Mouse (Mus musculus) hindbrain, embryonic 15.5 days (tissue): Measurements from ENCODE around the gene Tns4. TPM values are rescaled to one million over a fixed set of nuclear protein-coding genes. Genes with fewer than 3 reads are reported as not detected.

Experiments
- ATAC-seq: fragments of 200-750 bp; cut with Nextera tagmentation; 2 replicates; pipeline ENCODE4 v1.8.0; 2017; ENCODE audit warnings: low read depth, moderate number of reproducible peaks, moderate TSS enrichment; ENCODE audit not compliant: low FRiP score
- H3K27ac ChIP-seq: fragments of 300-500 bp; sonication (generic); replicated peaks from 2 replicates; pipeline ENCODE4 v1.5.1; 2015; ENCODE audit warnings: mild to moderate bottlenecking, inconsistent platforms
- H3K27me3 ChIP-seq: fragments of 300-500 bp; sonication (generic); 2 replicates; pipeline ENCODE4 v1.6.1; 2015; ENCODE audit warnings: control low read depth, inconsistent platforms
- H3K36me3 ChIP-seq: fragments of 300-500 bp; sonication (generic); 2 replicates; pipeline ENCODE4 v1.6.1; 2015; ENCODE audit warnings: control low read depth, inconsistent platforms
- H3K4me1 ChIP-seq: fragments of 300-500 bp; sonication (generic); replicated peaks from 2 replicates; pipeline ENCODE4 v1.6.1; 2015; ENCODE audit warnings: control low read depth, inconsistent platforms
- H3K4me2 ChIP-seq: fragments of 300-500 bp; sonication (generic); 2 replicates; pipeline ENCODE4 v1.6.1; 2015; ENCODE audit warnings: moderate library complexity, mild to moderate bottlenecking, inconsistent platforms
- H3K4me3 ChIP-seq: fragments of 300-500 bp; sonication (generic); 2 replicates; pipeline ENCODE4 v1.5.1; 2015; ENCODE audit warnings: mild to moderate bottlenecking, inconsistent platforms
- H3K9ac ChIP-seq: fragments of 300-500 bp; sonication (generic); 2 replicates; pipeline ENCODE4 v1.6.1; 2015; ENCODE audit warnings: inconsistent platforms
- H3K9me3 ChIP-seq: fragments of 300-500 bp; sonication (generic); 2 replicates; pipeline ENCODE4 v1.6.1; 2016; ENCODE audit warnings: control low read depth, inconsistent platforms
- WGBS: fragments of 180-500 bp; shearing (Covaris S2); methylation state at CpG from one replicate; pipeline ENCODE4 v1.1.7; 2015; 5-methylcytosine and 5-hydroxymethylcytosine counted together
- polyA plus RNA-seq: library from polyadenylated mRNA; unstranded; fragments of >200 nt; fragmentation: Nextera tagmentation; extraction: Ambion mirVana; gene quantifications from 2 replicates; pipeline ENCODE4 v1.2.1, GENCODE M21; 2015

Tns4 gene
- polyA plus RNA-seq, 1 experiment from 2014 or later: 0.08 TPM

DNA sequence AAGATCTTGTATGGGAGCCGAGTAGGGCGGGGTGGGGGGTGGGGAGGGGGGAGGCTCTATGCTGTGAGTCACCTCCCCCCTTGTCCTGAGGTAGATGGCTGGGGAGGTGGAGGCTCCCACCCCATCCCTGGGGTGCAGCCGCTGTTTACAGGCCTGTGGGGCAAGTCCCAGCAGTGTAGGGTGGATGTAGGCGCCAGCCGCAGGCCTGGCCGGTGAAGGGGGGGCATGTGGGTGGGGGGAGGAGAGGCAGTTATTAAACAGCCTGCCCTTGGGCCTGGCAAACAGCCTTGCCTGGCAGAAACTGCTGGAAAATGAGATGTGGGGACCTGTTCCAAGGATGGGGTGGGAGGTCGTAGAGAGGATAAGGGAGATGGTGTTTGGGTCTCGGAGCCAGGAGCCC, 7.0 kb downstream of the Tns4 start:
- Histone ChIP-seq H3K27ac (no peak overlapping the region), H3K36me3 (no peaks in the 10 kb centered on the region), H3K9ac (no peak overlapping the region), H3K9me3 (no peaks in the 10 kb centered on the region), H3K4me3 (no peak overlapping the region), H3K27me3 (no peaks in the 10 kb centered on the region), H3K4me2 (no peak overlapping the region), H3K4me1 (no peaks in the 10 kb centered on the region)
- WGBS: 74% methylated on average over 8 of the region's 8 CpGs
- no peak for ATAC-seq

DNA sequence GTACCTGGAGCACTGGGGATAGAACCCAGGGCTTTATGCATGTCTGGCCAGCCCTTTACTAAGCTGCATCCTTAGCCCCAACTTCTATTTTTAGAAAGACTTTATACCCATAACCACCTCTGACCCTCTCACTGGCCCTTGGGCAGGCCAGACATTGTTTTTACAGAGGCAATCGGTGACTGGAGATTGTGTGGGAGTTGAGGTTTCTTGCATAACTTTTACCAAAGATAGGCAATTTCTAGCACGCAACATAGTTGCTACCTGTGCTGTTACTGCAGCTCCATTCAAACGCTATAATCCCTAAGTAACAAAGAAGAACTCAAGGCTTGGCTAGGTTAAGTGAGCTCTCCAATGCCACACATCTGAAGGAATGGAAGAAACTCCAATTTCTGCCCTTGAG, 7.5 kb downstream of the Tns4 start:
- no peak overlapping the region for H3K4me2 ChIP-seq

DNA sequence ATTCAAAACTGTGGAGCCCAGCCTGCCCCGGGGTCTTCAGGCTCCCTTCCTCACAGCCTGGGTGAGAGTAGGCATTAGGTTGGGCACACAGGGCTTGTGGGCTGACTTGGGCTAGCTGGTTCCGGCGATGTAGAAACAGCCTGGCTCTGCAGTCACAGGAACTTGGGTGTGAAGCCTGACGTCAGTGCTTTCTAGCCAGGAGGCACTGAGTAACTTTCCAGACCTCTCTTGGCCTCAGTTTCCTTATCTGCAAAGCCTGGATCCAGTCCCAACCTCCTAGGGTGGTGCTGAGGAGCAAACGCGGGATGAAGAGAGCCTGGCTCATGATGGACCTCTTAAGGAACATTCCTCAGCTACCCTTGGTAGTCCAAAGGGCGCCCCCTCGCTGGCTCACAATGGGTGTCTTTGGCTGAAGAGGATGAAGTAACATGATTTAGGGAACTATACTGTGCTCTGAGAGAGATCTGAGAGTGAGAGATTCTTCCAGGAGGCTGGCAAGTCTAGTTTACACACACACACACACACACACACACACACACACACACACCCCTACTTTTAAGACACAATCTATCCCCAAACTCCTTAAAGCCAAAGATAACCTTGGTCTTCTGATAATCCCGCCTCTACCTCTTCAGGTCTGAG, 8.1 kb downstream of the Tns4 start:
- no peak overlapping the region for H3K4me2 ChIP-seq
- no peaks in the 10 kb centered on the region for H3K36me3 ChIP-seq
- H3K27me3 ChIP-seq: no peaks in the 10 kb centered on the region
- H3K27ac ChIP-seq: no peak overlapping the region
- ATAC-seq: no peak
- H3K4me1 ChIP-seq: no peaks in the 10 kb centered on the region
- no peak overlapping the region for H3K4me3 ChIP-seq
- H3K9ac ChIP-seq: no peak overlapping the region
- no peaks in the 10 kb centered on the region for H3K9me3 ChIP-seq
- WGBS: 89% methylated on average over 9 of the region's 9 CpGs

More for the DNA sequence above, 7.5 kb downstream of the Tns4 start:
- no peak for ATAC-seq
- H3K27me3 ChIP-seq: no peaks in the 10 kb centered on the region
- no peak overlapping the region for H3K9ac ChIP-seq
- no peaks in the 10 kb centered on the region for H3K9me3 ChIP-seq
- no peaks in the 10 kb centered on the region for H3K36me3 ChIP-seq
- WGBS: 81% methylated on average over 3 of the region's 3 CpGs
- no peak overlapping the region for H3K4me3 ChIP-seq
- H3K4me1 ChIP-seq: no peaks in the 10 kb centered on the region
- H3K27ac ChIP-seq: no peak overlapping the region

DNA sequence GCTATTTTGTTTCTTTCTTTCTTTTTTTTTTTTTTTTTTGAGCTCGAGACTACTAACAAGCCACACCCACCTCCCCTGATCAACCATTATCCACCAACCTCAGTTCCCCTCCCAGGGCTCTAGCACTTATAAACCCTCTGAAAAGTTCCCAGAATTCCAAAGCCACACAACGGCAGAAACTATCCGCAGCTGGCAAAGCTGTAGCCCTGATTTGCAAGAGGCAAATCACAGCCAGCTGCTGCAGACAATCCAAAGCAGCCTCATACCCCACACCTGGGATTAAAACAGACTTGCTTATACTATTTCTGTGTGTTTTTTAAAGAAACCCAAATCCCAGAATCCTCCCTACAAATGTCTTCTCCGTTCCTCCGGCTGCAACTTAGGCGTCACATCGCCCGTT, 11.2 kb downstream of the Tns4 start:
- Histone ChIP-seq H3K27ac (no peak overlapping the region), H3K4me2 (no peak overlapping the region), H3K9me3 (no peaks in the 10 kb centered on the region), H3K27me3 (no peaks in the 10 kb centered on the region), H3K9ac (no peak overlapping the region), H3K4me1 (no peaks in the 10 kb centered on the region), H3K4me3 (no peak overlapping the region), H3K36me3 (no peaks in the 10 kb centered on the region)
- no peak for ATAC-seq
- 82% methylated on average over 8 of the region's 8 CpGs for WGBS

DNA sequence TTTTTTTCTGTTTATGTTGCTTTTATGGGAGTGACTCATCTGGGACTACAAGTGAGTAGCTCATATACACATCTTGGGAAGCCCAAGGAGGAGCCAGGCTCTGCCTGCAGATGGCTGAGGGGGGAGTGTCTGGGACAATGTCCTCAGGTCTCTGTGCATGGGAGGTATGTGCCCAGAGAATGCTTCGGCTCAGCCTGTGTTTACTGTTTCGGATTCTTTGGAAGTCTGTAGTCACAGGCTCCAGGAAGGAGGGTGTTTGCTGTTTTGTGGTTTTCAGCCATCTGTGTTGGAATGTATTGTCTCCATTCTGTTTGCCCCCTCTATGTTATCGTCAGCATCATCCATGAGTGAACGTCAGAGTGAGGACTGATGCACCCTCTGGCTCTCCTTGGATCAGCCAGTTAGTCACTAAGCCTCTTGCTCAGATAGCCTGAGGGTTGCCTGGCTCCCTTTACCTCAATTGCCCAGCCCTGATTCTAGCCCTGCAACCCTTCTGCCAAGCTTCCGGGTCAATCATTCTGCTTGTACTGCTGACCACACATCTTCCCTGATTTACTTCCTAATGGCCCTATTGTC, 12.3 kb downstream of the Tns4 start:
- H3K4me2 ChIP-seq: no peak overlapping the region
- no peak overlapping the region for H3K27ac ChIP-seq
- no peak overlapping the region for H3K4me3 ChIP-seq
- no peaks in the 10 kb centered on the region for H3K36me3 ChIP-seq
- H3K27me3 ChIP-seq: no peaks in the 10 kb centered on the region
- H3K9me3 ChIP-seq: no peaks in the 10 kb centered on the region
- WGBS: 79% methylated on average over 5 of the region's 5 CpGs
- H3K4me1 ChIP-seq: peaks cover 3% of the 10 kb centered on the region
- no peak for ATAC-seq
- H3K9ac ChIP-seq: no peak overlapping the region

DNA sequence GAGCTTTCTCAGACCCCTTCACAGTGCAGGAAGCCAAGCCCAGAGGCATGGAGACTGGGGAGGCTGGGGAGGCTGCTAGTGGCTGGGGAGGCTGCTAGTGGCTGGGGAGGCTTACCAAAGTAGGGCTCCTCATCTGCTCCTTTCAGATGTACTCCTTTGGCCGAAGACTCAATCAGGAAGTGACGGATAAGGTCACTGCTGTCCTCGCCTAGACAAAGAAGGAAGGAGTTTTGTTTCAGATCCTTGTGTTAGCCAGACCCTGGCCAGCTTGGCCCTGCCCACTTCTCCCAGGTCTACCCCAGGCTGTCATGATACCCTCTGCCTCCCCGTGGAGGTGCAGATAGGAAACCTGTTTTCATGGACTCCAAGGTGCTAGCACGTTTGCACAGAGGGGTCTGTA, 15.3 kb downstream of the Tns4 start:
- no peak overlapping the region for H3K9ac ChIP-seq
- no peak overlapping the region for H3K4me3 ChIP-seq
- H3K4me1 ChIP-seq: peaks cover 6% of the 10 kb centered on the region
- H3K27me3 ChIP-seq: no peaks in the 10 kb centered on the region
- no peaks in the 10 kb centered on the region for H3K36me3 ChIP-seq
- 58% methylated on average over 5 of the region's 5 CpGs for WGBS
- H3K9me3 ChIP-seq: no peaks in the 10 kb centered on the region
- no peak overlapping the region for H3K4me2 ChIP-seq
- ATAC-seq: no peak
- no peak overlapping the region for H3K27ac ChIP-seq

DNA sequence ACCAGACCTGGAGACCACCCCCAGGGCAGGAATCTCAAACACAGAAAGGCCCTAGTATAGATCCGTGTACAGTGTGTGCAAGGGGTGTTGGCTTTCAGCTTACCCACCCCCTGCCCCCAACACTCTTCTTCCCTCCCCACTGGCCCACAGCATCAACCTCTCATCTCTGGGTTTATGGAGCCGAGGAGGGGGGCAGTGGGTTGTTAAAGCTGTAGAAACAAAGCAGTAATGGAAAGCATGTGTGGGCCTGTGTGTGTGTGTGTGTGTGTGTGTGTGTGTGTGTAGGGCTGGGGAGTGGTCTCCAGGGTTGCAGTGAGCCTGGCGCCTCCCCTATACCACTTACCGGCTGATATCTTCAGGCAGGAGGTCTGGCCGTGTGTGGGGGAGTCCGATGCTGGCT, 17.2 kb downstream of the Tns4 start:
- no peaks in the 10 kb centered on the region for H3K27me3 ChIP-seq
- H3K9me3 ChIP-seq: no peaks in the 10 kb centered on the region
- H3K4me1 ChIP-seq: peaks cover 6% of the 10 kb centered on the region
- H3K4me2 ChIP-seq: no peak overlapping the region
- no peak overlapping the region for H3K27ac ChIP-seq
- no peak overlapping the region for H3K9ac ChIP-seq
- 8% methylated on average over 6 of the region's 6 CpGs for WGBS
- 0 out of 2 replicates have a peak, but pooled peaks have one; percentile 45 for ATAC-seq
- H3K4me3 ChIP-seq: no peak overlapping the region
- no peaks in the 10 kb centered on the region for H3K36me3 ChIP-seq

DNA sequence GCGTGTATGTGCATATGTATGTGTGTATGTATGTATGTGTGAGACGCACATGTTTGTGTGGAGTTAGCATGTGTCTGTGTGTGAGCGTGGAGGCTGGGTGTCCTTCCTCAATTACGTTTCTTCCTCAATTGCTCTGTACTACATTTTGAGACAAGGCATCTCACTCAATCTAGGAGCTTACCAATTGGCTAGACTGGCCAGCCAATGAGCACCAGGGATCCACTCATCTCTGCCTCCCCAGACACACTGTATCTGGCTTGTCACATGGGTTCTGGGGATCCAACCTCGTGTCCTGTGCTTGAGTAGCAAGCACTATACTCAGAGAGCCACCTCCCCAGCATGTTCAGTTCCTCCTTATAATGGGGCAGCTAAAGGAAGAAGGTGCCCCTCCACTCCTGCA, 20.7 kb downstream of the Tns4 start:
- no peak overlapping the region for H3K4me2 ChIP-seq
- H3K36me3 ChIP-seq: no peaks in the 10 kb centered on the region
- no peaks in the 10 kb centered on the region for H3K27me3 ChIP-seq
- H3K27ac ChIP-seq: no peak overlapping the region
- ATAC-seq: no peak
- no peaks in the 10 kb centered on the region for H3K9me3 ChIP-seq
- H3K4me1 ChIP-seq: peaks cover 6% of the 10 kb centered on the region
- 90% methylated on average over 5 of the region's 5 CpGs for WGBS
- H3K9ac ChIP-seq: no peak overlapping the region
- H3K4me3 ChIP-seq: no peak overlapping the region

DNA sequence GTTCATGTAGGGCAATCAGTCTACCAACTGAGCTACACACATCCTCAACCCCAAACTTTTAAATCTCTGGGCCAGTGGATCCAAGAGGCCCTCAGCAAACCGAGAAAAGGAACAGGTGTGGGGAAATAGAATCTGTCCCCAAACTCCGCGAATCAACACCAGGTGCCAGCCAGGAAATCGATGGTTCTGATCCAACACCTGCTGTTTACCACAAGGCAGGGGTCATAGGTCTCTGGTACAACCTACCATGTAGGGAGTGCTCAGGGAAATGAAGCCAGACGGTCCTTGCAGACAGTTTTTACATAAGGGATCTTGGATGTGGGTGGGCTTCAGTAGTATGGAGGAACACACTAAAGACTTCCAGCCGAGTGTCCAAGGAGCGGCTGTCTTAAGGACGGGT, 21.5 kb downstream of the Tns4 start:
- Histone ChIP-seq H3K36me3 (no peaks in the 10 kb centered on the region), H3K27ac (no peak overlapping the region), H3K9me3 (no peaks in the 10 kb centered on the region), H3K9ac (no peak overlapping the region), H3K4me2 (no peak overlapping the region), H3K4me3 (no peak overlapping the region), H3K4me1 (peaks cover 6% of the 10 kb centered on the region), H3K27me3 (no peaks in the 10 kb centered on the region)
- no peak for ATAC-seq
- 87% methylated on average over 8 of the region's 8 CpGs for WGBS

DNA sequence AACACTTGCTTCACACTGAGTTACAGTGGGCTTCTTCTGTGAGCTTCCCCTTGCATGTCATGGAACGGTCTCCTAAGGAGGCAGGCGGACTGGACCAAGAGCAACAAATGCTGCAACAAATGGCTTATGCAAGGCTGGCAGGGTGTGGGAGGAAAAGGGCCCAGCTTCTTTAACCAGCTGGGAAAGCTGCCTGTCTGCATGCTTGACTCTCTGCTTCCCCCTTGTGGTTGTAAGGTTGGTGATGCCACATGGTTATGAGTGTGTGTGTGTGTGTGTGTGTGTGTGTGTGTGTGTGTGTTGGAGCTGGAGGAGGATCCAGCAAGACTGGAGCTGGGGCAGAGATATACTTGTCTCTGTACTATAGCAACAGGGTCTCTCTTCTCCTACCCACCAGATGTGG, 23.1 kb downstream of the Tns4 start:
- no peak for ATAC-seq
- Histone ChIP-seq H3K4me1 (no peaks in the 10 kb centered on the region), H3K27me3 (no peaks in the 10 kb centered on the region), H3K9me3 (no peaks in the 10 kb centered on the region), H3K36me3 (no peaks in the 10 kb centered on the region), H3K4me2 (no peak overlapping the region), H3K9ac (no peak overlapping the region), H3K27ac (no peak overlapping the region), H3K4me3 (no peak overlapping the region)
- WGBS: 25% methylated on average over 2 of the region's 2 CpGs

DNA sequence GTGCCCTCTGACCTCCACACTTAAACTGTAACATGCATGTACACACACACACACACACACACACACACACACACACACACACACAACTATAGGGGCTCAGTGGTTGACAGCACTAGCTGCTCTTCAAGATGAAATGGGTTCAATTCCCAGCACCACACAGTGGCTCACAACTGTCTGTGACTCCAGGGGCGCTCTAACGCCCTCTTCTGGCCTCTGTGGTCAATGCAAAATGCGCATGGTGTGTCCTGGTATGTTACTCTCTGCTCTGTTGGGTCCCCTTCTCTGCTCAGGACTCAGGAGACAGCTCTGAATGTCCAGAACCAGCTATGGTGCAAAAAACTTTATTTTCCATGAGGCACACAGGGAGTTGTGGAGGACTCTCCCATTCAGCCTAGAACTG, 23.8 kb downstream of the Tns4 start:
- ATAC-seq: no peak
- no peak overlapping the region for H3K4me3 ChIP-seq
- H3K9ac ChIP-seq: no peak overlapping the region
- WGBS: 74% methylated on average over 3 of the region's 3 CpGs
- no peaks in the 10 kb centered on the region for H3K36me3 ChIP-seq
- H3K27me3 ChIP-seq: no peaks in the 10 kb centered on the region
- H3K27ac ChIP-seq: no peak overlapping the region
- no peaks in the 10 kb centered on the region for H3K9me3 ChIP-seq
- H3K4me1 ChIP-seq: no peaks in the 10 kb centered on the region
- H3K4me2 ChIP-seq: no peak overlapping the region

DNA sequence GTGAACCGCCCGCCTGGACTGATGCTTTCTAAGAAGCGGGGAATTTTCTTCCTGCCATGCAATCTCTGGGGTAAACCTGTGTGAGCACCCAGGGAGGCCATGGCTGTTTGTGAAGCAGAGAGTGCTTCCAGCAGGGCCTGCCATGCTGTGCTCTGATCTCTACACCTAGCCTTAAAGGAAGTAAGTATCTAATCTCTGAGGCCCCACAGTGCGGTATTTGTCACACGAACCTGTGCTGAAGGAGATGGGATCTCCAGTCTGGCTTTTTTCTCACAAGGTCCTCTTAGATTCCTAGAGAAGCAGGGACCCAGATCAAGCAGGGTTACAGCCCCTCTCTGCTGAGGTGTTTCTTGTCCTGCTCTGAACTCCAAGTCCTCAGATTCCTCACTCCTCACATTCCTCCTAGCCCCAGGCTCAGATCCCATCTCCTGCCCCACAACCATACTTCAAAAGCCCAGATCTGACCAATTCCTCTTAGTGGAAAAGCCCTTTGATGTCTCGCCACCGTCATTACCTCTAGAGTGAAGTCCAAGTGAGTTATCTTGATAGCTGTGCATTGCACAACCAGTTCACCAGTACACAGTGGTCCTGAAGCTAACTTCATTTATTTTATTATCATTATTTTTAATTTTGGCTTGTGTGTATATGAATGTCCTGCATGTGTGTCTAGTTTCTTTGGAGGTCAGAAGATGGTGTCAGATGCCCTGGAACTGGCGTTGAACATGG, 25.5 kb downstream of the Tns4 start:
- Histone ChIP-seq H3K9ac (no peak overlapping the region), H3K4me1 (no peaks in the 10 kb centered on the region), H3K27me3 (no peaks in the 10 kb centered on the region), H3K36me3 (no peaks in the 10 kb centered on the region), H3K4me2 (no peak overlapping the region), H3K9me3 (no peaks in the 10 kb centered on the region), H3K4me3 (no peak overlapping the region), H3K27ac (no peak overlapping the region)
- WGBS: 44% methylated on average over 8 of the region's 8 CpGs
- ATAC-seq: no peak
